Mouse (Mus musculus): ENCODE data around the gene Aagab. TPM values are rescaled to one million over a fixed set of nuclear protein-coding genes. Genes with fewer than 3 reads are reported as not detected.

Aagab gene
- 29.5 and 30.1 TPM in 2 replicates for polyA plus RNA-seq (2016; fragmentation: Nextera tagmentation; extraction: Ambion mirVana)

DNA sequence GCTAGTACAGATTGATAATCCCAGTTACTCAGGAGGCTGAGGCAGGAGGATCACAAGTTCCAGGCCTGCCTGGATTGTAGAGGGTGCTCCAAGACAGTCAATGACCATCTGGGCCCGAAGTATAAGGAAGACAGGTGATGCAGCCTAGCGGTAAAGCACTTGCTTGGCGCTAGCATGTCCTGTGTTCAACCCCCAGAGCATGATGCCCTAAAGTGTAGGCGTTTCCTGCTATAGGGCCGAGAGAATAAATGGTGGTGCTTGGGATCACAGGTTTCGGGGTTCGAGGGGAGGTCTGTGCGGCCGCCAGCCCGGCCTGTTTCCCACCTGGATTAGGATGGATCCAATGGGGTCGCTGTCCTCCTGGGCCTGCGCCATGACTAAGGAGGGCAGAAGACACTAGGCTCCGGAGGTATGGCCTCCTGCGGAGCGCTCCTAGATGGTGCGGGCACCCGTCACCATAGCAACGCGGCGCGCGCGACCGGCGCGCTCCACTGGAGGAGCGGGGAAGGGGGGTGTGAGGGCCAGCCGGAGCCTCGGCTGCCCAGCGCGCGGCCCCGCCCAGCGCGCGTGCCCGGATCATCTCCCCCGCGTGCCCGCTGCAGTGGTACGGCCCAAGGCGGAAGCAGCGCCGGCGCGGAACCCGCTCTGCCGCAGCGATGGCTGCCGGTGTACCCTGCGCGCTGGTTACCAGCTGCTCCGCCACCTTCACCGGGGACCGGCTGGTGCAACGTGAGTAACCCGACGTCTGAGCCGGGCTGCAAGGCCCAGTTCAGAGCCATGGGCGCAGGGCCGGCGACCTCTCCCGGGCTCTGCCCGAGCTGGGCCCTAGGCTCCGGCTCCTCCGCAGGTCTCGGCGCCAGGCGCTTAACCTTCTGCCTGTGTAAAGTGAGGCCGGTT lies at the start of gene Aagab, which contains the start of gene Iqch:
TSS of gene Aagab (plus strand) at position 618 of the 897 bp plus-strand sequence.
TSS of gene Iqch (minus strand) at position 451 of the 897 bp plus-strand sequence.
- Histone ChIP-seq H3K36me3 (no peaks in the 10 kb centered on the region), H3K9me3 (no peaks in the 10 kb centered on the region), H3K27me3 (no peaks in the 10 kb centered on the region), H3K27ac (0 out of 2 replicates have a peak within 1 kb of the TSS, but pooled peaks have one; percentile 29), H3K4me1 (replicated peaks) (peaks cover 36% of the 10 kb centered on the region), H3K4me3 (replicated peaks) (peak within 1 kb of the TSS; percentile 92), H3K9ac (replicated peaks) (peak within 1 kb of the TSS; percentile 87), H3K4me2 (peak within 1 kb of the TSS; percentile 73)
- ATAC-seq (ENCODE audit: insufficient number of reproducible peaks, insufficient read depth, low FRiP score, low TSS enrichment, low read depth), result peak; percentile 97
- WGBS, result 2% methylated on average over 70 of the region's 70 CpGs

DNA sequence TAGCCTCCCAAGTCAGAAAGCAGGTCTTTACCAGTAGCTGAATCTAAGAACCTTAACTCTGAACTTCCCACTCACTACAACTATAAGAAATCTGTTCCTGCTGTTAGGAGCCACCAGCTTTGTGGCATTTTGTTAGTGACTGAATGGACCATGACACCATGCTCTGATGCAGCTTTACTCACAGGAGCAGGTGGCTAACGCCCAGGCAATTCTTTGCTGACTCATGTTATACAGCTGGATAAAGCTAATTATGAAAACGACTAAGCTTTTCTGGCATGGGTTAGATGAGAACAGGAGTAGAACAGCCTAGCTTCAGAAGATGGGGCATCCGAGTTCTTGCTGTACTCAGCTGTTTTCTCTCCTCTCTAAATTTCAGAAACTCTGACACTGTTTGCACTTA lies 48.8 kb upstream of the Aagab start:
- no peaks in the 10 kb centered on the region for H3K4me1 ChIP-seq (replicated peaks)
- no peak overlapping the region for H3K4me2 ChIP-seq
- H3K9me3 ChIP-seq, result no peaks in the 10 kb centered on the region
- H3K36me3 ChIP-seq, result no peaks in the 10 kb centered on the region
- no peak overlapping the region for H3K27ac ChIP-seq
- H3K4me3 ChIP-seq (replicated peaks), result no peak overlapping the region
- ATAC-seq (ENCODE audit: insufficient number of reproducible peaks, insufficient read depth, low FRiP score, low TSS enrichment, low read depth), result no peak
- H3K27me3 ChIP-seq, result no peaks in the 10 kb centered on the region; the same call in 1 of the 2 replicates
- WGBS, result 81% methylated on average over 3 of the region's 3 CpGs
- no peak overlapping the region for H3K9ac ChIP-seq (replicated peaks)

DNA sequence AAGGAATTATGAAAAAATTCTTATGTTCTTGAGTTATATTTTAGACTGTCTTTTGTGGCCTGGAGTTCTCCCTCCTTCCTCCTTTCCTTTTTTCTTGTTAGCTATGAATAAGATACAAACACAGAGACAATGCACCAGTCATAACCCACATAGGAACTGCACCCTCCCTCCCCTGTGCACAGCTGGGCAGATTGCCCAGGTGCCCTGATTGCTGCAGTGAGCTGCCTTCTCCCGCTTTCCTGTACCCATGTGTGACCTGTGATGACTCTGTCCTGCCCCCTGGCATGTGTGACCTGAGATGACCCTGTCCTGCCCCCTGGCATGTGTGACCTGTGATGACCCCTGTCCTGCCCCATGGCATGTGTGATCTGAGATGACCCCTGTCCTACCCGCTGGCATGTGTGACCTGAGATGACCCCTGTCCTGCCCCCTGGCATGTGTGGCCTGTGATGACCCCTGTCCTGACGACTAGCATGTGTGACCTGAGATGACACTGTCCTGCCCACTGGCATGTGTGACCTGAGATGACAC lies 46.9 kb upstream of the Aagab start:
- WGBS, result 61% methylated on average over 3 of the region's 3 CpGs
- Histone ChIP-seq H3K9me3 (no peaks in the 10 kb centered on the region), H3K9ac (replicated peaks) (no peak overlapping the region), H3K4me2 (no peak overlapping the region), H3K4me3 (replicated peaks) (no peak overlapping the region), H3K27me3 (no peaks in the 10 kb centered on the region), H3K27ac (no peak overlapping the region), H3K36me3 (no peaks in the 10 kb centered on the region), H3K4me1 (replicated peaks) (no peaks in the 10 kb centered on the region)
- ATAC-seq (ENCODE audit: insufficient number of reproducible peaks, insufficient read depth, low FRiP score, low TSS enrichment, low read depth), result no peak

DNA sequence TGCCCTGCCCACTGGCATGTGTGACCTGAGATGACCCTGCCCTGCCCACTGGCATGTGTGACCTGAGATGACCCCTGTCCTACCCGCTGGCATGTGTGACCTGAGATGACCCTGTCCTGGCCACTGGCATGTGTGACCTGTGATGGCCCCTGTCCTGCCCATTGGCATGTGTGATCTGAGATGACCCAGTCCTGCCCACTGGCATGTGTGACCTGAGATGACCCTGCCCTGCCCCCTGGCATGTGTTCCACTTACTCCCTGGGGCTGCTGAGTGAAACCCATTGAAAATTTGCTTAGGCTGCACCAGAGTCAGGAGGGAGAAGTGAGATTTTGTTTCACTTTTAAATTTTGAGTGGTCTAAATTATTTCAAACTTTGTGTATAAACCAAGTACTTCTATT lies 46.1 kb upstream of the Aagab start:
- 67% methylated on average over 1 of the region's 1 CpGs for WGBS
- no peak overlapping the region for H3K9ac ChIP-seq (replicated peaks)
- no peaks in the 10 kb centered on the region for H3K27me3 ChIP-seq
- no peak overlapping the region for H3K4me3 ChIP-seq (replicated peaks)
- no peaks in the 10 kb centered on the region for H3K9me3 ChIP-seq
- H3K4me2 ChIP-seq, result no peak overlapping the region
- H3K36me3 ChIP-seq, result no peaks in the 10 kb centered on the region
- H3K4me1 ChIP-seq (replicated peaks), result no peaks in the 10 kb centered on the region
- ATAC-seq (ENCODE audit: insufficient number of reproducible peaks, insufficient read depth, low FRiP score, low TSS enrichment, low read depth), result no peak
- H3K27ac ChIP-seq, result no peak overlapping the region

DNA sequence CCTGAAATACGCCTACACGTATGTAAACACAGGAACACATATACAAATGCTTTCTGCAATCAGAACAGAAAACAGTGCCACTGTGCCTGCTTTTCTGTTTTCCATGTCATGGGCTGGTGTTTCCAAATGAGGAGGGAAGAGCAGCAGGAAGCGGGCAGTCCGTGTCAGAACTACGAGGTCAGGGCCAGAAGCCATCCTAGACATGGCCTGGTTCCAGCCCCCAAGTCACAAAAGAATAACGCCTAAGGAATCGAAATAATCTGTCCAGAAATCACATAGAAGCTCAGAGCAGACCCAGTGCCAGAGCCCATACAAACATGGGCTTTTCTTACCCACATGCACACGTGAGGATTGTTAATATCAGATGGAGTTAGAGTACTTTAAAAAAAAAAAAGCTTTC lies 45.5 kb upstream of the Aagab start:
- Histone ChIP-seq H3K27me3 (no peaks in the 10 kb centered on the region), H3K36me3 (no peaks in the 10 kb centered on the region), H3K4me1 (replicated peaks) (no peaks in the 10 kb centered on the region), H3K9ac (replicated peaks) (no peak overlapping the region), H3K4me3 (replicated peaks) (no peak overlapping the region), H3K27ac (no peak overlapping the region), H3K4me2 (no peak overlapping the region), H3K9me3 (no peaks in the 10 kb centered on the region)
- 88% methylated on average over 8 of the region's 8 CpGs for WGBS
- no peak for ATAC-seq (ENCODE audit: insufficient number of reproducible peaks, insufficient read depth, low FRiP score, low TSS enrichment, low read depth)

DNA sequence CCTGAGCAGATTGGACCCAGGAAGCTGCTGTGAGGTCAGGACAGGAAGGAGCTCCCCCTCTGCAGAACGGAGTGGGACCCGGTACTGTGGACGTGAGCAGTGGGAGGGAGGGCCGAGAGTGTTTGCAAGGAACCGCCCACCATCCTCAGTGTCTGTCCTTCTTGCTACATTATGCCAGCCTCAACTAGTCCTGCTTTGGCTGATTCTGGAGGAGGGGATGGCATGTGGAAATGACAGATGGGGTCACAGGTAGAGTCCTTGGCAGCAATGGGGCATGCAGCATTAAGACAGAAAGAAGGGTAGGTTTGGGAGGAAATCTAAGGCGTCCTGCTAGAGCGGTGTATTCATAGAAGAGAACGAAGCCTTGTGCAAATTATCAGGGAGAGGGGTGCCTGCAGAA lies 40.5 kb upstream of the Aagab start:
- WGBS, result 71% methylated on average over 8 of the region's 8 CpGs
- Histone ChIP-seq H3K27ac (no peak overlapping the region), H3K27me3 (no peaks in the 10 kb centered on the region), H3K4me3 (replicated peaks) (no peak overlapping the region), H3K4me2 (no peak overlapping the region), H3K9ac (replicated peaks) (no peak overlapping the region), H3K4me1 (replicated peaks) (peaks cover 2% of the 10 kb centered on the region), H3K9me3 (no peaks in the 10 kb centered on the region), H3K36me3 (no peaks in the 10 kb centered on the region)
- no peak for ATAC-seq (ENCODE audit: insufficient number of reproducible peaks, insufficient read depth, low FRiP score, low TSS enrichment, low read depth)

DNA sequence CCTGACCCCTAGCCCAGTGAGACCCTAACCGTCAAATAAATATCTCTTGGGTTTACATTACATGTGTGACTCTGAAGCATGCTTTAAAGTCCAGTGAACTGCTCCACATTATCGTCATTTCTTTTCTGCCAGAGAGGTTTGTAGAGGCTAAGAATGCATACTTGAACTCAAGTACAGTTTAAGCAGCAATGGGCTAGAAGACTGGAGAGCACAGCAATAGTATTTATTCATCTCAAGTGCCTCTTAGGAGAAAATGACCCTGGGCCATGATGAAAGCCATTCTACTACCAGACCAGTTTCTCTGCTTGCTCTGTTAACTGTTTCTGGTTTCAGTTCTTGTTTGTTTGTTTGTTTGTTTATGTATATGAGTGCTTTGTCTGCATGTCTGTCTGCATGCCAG lies 39.0 kb upstream of the Aagab start:
- Histone ChIP-seq H3K9ac (replicated peaks) (no peak overlapping the region), H3K4me2 (no peak overlapping the region), H3K27me3 (no peaks in the 10 kb centered on the region), H3K4me3 (replicated peaks) (no peak overlapping the region), H3K36me3 (no peaks in the 10 kb centered on the region), H3K9me3 (no peaks in the 10 kb centered on the region), H3K27ac (no peak overlapping the region), H3K4me1 (replicated peaks) (peaks cover 17% of the 10 kb centered on the region)
- WGBS, result 92% methylated on average over 2 of the region's 2 CpGs
- ATAC-seq (ENCODE audit: insufficient number of reproducible peaks, insufficient read depth, low FRiP score, low TSS enrichment, low read depth), result no peak

DNA sequence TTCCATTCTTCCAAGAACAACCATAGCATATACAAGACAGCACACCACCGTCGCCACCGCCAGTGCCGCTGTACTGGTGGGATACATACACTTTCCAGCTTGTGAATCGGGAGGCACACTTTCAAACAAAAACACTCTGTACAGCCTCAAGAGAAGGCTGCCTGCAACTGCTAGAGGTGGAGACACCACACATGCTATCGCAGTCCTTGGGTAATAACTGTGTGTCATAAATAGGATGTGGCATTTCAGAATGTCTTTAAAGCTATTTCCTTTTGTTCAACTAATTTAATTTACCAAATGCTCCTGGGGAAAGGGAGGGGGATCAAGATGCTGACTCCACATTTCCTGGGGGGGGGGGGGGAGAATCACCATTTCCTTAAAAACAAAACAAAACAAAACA lies 34.1 kb upstream of the Aagab start:
- Histone ChIP-seq H3K4me3 (replicated peaks) (no peak overlapping the region), H3K4me1 (replicated peaks) (peaks cover 32% of the 10 kb centered on the region), H3K27me3 (peaks cover 2% of the 10 kb centered on the region; the same call in 1 of the 2 replicates), H3K4me2 (no peak overlapping the region), H3K9ac (replicated peaks) (no peak overlapping the region), H3K36me3 (no peaks in the 10 kb centered on the region), H3K27ac (no peak overlapping the region), H3K9me3 (no peaks in the 10 kb centered on the region)
- WGBS, result 69% methylated on average over 6 of the region's 6 CpGs
- no peak for ATAC-seq (ENCODE audit: insufficient number of reproducible peaks, insufficient read depth, low FRiP score, low TSS enrichment, low read depth)

DNA sequence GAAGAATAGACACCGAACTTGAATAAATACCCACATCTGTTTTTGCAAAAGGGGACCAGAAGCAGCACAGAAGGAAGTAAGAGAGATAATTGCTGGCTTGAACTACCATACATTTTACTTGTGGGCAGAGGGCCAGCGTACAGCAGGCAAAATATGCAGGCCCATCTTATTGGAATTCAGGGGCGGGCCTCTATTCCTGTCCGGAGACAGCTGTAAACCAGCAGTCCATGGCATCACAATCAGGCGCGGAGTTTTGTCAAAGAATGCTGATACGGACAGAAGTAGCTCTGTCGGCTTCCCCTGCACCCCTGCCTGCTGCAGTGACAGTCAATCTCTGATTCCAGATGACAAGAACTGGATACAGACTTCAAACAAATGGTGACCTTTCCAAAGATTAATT lies 33.7 kb upstream of the Aagab start:
- Histone ChIP-seq H3K4me2 (0 out of 2 replicates have a peak overlapping the region, but pooled peaks have one; percentile 4), H3K4me1 (replicated peaks) (peaks cover 32% of the 10 kb centered on the region)
- no peak for ATAC-seq (ENCODE audit: insufficient number of reproducible peaks, insufficient read depth, low FRiP score, low TSS enrichment, low read depth)

DNA sequence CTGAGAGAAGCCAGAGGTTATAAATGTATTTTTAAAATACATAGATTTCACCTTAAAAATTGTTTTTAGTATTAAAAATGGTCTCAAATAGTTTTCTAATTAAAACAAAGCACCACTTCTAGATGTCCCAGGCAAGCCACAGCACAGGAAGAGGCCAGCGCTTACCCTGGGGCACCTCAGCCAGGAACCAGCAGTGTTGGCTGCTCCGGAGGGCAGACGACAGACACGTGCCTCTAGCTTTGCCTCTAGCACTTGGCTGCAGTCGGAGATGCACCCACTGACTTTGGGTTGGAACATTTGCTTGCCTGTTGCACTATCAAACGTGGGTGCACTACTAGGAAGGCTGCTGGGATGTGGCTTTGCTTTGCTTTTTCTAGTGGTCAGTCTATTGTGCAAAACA lies 30.6 kb upstream of the Aagab start:
- no peak overlapping the region for H3K9ac ChIP-seq (replicated peaks)
- no peak overlapping the region for H3K4me2 ChIP-seq
- peaks cover 2% of the 10 kb centered on the region; the same call in 1 of the 2 replicates for H3K27me3 ChIP-seq
- H3K27ac ChIP-seq, result no peak overlapping the region
- ATAC-seq (ENCODE audit: insufficient number of reproducible peaks, insufficient read depth, low FRiP score, low TSS enrichment, low read depth), result no peak
- whole genome bisulfite sequencing, result 20% methylated on average over 6 of the region's 6 CpGs
- no peak overlapping the region for H3K4me3 ChIP-seq (replicated peaks)
- no peaks in the 10 kb centered on the region for H3K9me3 ChIP-seq
- peaks cover 30% of the 10 kb centered on the region for H3K4me1 ChIP-seq (replicated peaks)
- H3K36me3 ChIP-seq, result no peaks in the 10 kb centered on the region

More for the DNA sequence above, 33.7 kb upstream of the Aagab start:
- no peaks in the 10 kb centered on the region for H3K9me3 ChIP-seq
- H3K27ac ChIP-seq, result no peak overlapping the region
- 22% methylated on average over 8 of the region's 8 CpGs for WGBS
- H3K27me3 ChIP-seq, result peaks cover 2% of the 10 kb centered on the region; the same call in 1 of the 2 replicates
- no peak overlapping the region for H3K9ac ChIP-seq (replicated peaks)
- no peaks in the 10 kb centered on the region for H3K36me3 ChIP-seq
- H3K4me3 ChIP-seq (replicated peaks), result no peak overlapping the region

DNA sequence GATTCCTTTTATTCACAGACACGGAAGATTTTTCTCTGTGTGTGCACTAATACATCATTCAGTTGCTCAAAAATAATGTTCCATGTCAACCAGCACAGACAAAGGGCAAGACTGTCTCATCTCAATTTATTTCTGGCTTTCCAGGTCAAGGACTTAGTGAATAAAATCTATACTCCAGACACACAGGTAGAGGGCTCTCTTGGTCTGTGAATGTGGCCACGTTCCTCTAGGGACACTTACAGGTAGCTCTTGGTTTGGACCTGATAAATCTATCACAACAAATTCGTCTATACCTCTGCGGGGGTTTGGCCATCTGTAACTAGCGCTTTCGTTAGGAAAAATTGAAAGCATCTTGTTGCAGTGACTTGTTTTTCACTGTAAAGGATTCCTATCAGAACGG lies 29.6 kb upstream of the Aagab start:
- Histone ChIP-seq H3K4me1 (replicated peaks) (peaks cover 20% of the 10 kb centered on the region), H3K9me3 (no peaks in the 10 kb centered on the region), H3K36me3 (no peaks in the 10 kb centered on the region), H3K9ac (replicated peaks) (no peak overlapping the region), H3K4me3 (replicated peaks) (no peak overlapping the region), H3K4me2 (no peak overlapping the region), H3K27ac (no peak overlapping the region), H3K27me3 (peaks cover 6% of the 10 kb centered on the region; the same call in 1 of the 2 replicates)
- 70% methylated on average over 7 of the region's 7 CpGs for WGBS
- no peak for ATAC-seq (ENCODE audit: insufficient number of reproducible peaks, insufficient read depth, low FRiP score, low TSS enrichment, low read depth)
